Mouse (Mus musculus) left cerebral cortex, adult 2 months (tissue): ENCODE results near the gene Jph2. TPM values are rescaled to one million over a fixed set of nuclear protein-coding genes. Genes with fewer than 3 reads are reported as not detected.
"Not testable (repeated sequence)": the region's sequence is repeated elsewhere in the genome, so short reads cannot be mapped to it uniquely, and the experiment has no call there.

ENCODE experiments used
- DNase-seq, 2 experiments: peaks; one replicate each; pipeline ENCODE4 v3.0.0; 2021 to 2022; ENCODE audit warnings: low spot score in 2 of 2, mixed read lengths in 1 of 2; ENCODE audit errors: extremely low spot score in 1 of 2
- H3K27ac ChIP-seq: fragments of 200-600 bp; 2 replicates; pipeline ENCODE4 v1.8.1; 2022
- H3K4me3 ChIP-seq: fragments of 200-600 bp; 2 replicates; pipeline ENCODE4 v1.8.1; 2022
- CTCF ChIP-seq: fragments of 200-600 bp; IDR thresholded peaks from 2 replicates; pipeline ENCODE4 v1.8.1; 2022; ENCODE audit warnings: antibody characterized with exemption, mild to moderate bottlenecking, moderate library complexity
- intact Hi-C: fragments of 180-260 bp; cut with DNase I; formaldehyde crosslinking; loops from one replicate; pipeline ENCODE4 v1.15.1; 2025
- total RNA-seq, 2 experiments: library from RNA; stranded (reverse); gene quantifications; 2 replicates each; pipeline ENCODE4 v1.2.3; 2021

Jph2 gene
- total RNA-seq, 2 experiments from 2014 or later = 0.63 to 0.81 TPM

GRCm38 (mm10) chr2:163422895-163423660 lies 25.3 kb upstream of the Jph2 start:
- Histone ChIP-seq H3K27ac (no peak overlapping the region), H3K4me3 (no peak overlapping the region)
- DNase-seq = no peak
- intact Hi-C loops = no loop called here
- TF ChIP-seq CTCF = no peak; the same call in 1 of the 2 replicates

GRCm38 (mm10) chr2:163420366-163420886 lies 22.6 kb upstream of the Jph2 start:
- DNase-seq = no peak

GRCm38 (mm10) chr2:163419346-163420045 lies 21.7 kb upstream of the Jph2 start:
- Histone ChIP-seq H3K4me3 (peak overlapping the region; percentile 83), H3K27ac (peak overlapping the region; percentile 89)
- DNase-seq = peak; percentile 99
- peak; percentile 53 for TF ChIP-seq CTCF
- intact Hi-C loops = loop anchor here (1.0 kb wide), 2 partner anchors 18 to 53 kb away; partner anchors contain the start of gene Fitm2

More at GRCm38 (mm10) chr2:163420366-163420886, 22.6 kb upstream of the Jph2 start:
- TF ChIP-seq CTCF = no peak
- peak overlapping the region; percentile 89; the same call in 1 of the 2 replicates for H3K27ac ChIP-seq
- intact Hi-C loops = no loop called here
- peak overlapping the region; percentile 65 for H3K4me3 ChIP-seq

- TF ChIP-seq CTCF = no peak
- intact Hi-C loops = loop anchor here (1.0 kb wide), 2 partner anchors 18 to 53 kb away; partner anchors contain the start of gene Fitm2
- Histone ChIP-seq H3K27ac (peak overlapping the region; percentile 66), H3K4me3 (peak overlapping the region; percentile 83)
- DNase-seq = no peak
Measured at GRCm38 (mm10) chr2:163418841-163419345, 21.1 kb upstream of the Jph2 start.

GRCm38 (mm10) chr2:163417830-163418229 lies 20.0 kb upstream of the Jph2 start:
- no peak overlapping the region for H3K27ac ChIP-seq
- TF ChIP-seq CTCF = no peak
- H3K4me3 ChIP-seq = peak overlapping the region; percentile 83; the same call in 1 of the 2 replicates
- no peak for DNase-seq
- intact Hi-C loops = no loop called here

- Histone ChIP-seq H3K4me3 (no peak overlapping the region), H3K27ac (no peak overlapping the region)
- TF ChIP-seq CTCF = no peak
- intact Hi-C loops = no loop called here
- DNase-seq = no peak
Measured at GRCm38 (mm10) chr2:163417026-163417425, 19.2 kb upstream of the Jph2 start.

GRCm38 (mm10) chr2:163412846-163413590 lies 15.2 kb upstream of the Jph2 start:
- Histone ChIP-seq H3K27ac (no peak overlapping the region), H3K4me3 (no peak overlapping the region)
- TF ChIP-seq CTCF = no peak
- intact Hi-C loops = no loop called here
- DNase-seq = no peak

GRCm38 (mm10) chr2:163412419-163412818 lies 14.6 kb upstream of the Jph2 start:
- no peak for TF ChIP-seq CTCF
- DNase-seq = no peak
- peak overlapping the region; percentile 7; the same call in 1 of the 2 replicates for H3K27ac ChIP-seq
- intact Hi-C loops = no loop called here
- H3K4me3 ChIP-seq = no peak overlapping the region

- Histone ChIP-seq H3K27ac (peak overlapping the region; percentile 7; the same call in 1 of the 2 replicates), H3K4me3 (no peak overlapping the region)
- intact Hi-C loops = no loop called here
- no peak for DNase-seq
- no peak for TF ChIP-seq CTCF
Measured at GRCm38 (mm10) chr2:163411840-163412239, 14.0 kb upstream of the Jph2 start.

- intact Hi-C loops, H3K4me3 ChIP-seq, DNase-seq, H3K27ac ChIP-seq: not testable (repeated sequence)
Measured at GRCm38 (mm10) chr2:163411344-163411743, 13.6 kb upstream of the Jph2 start.

- TF ChIP-seq CTCF = no peak
- H3K4me3 ChIP-seq = no peak overlapping the region
- intact Hi-C loops = no loop called here
- DNase-seq = no peak
- no peak overlapping the region for H3K27ac ChIP-seq
Measured at GRCm38 (mm10) chr2:163410211-163410610, 12.4 kb upstream of the Jph2 start.
